ENCODE assay signal across 8 mouse cellular contexts in genomic region chr1:161249442-161249841, GRCm38 (mm10). TPM values are rescaled to one million over a fixed set of nuclear protein-coding genes. Genes with fewer than 3 reads are reported as not detected.
DNase-seq lines count a peak whose midpoint lies in the region; ATAC-seq and TF ChIP-seq lines count a peak whose summit lies in the region.

No protein-coding gene starts in this region.

- H3K27me3 ChIP-seq in hindbrain, embryonic 16.5 days (replicated peaks; ENCODE audit: control insufficient read depth, insufficient read depth, low read length), result no peaks in the 10 kb centered on the region
- H3K27me3 ChIP-seq in liver, embryonic 13.5 days, result no peaks in the 10 kb centered on the region
- H3K27me3 ChIP-seq in stomach, postnatal 0 days (ENCODE audit: control insufficient read depth, insufficient read depth, low read length), result no peaks in the 10 kb centered on the region

- H3K4me2 ChIP-seq in hindbrain, embryonic 16.5 days (ENCODE audit: low read length), result peak overlapping the region; percentile 93
- peak overlapping the region; percentile 96 for H3K4me2 ChIP-seq in liver, embryonic 13.5 days
- peak overlapping the region; percentile 98 for H3K4me2 ChIP-seq in stomach, postnatal 0 days (replicated peaks; ENCODE audit: low read depth)

- no peak for TF ChIP-seq EP300 in stomach, postnatal 0 days (optimal IDR thresholded peaks at IDR 0.05)

- H3K4me1 ChIP-seq in hindbrain, embryonic 16.5 days (ENCODE audit: control insufficient read depth, insufficient read depth, low read depth, low read length), result peaks cover 15% of the 10 kb centered on the region
- H3K4me1 ChIP-seq in liver, embryonic 13.5 days (replicated peaks), result peaks cover 80% of the 10 kb centered on the region
- peaks cover 3% of the 10 kb centered on the region for H3K4me1 ChIP-seq in stomach, postnatal 0 days (replicated peaks; ENCODE audit: control insufficient read depth, insufficient read depth)

- H3K36me3 ChIP-seq in hindbrain, embryonic 16.5 days (ENCODE audit: control insufficient read depth, insufficient read depth, low read length), result no peaks in the 10 kb centered on the region; the same call in 1 of the 2 replicates
- H3K36me3 ChIP-seq in liver, embryonic 13.5 days, result peaks cover 28% of the 10 kb centered on the region
- no peaks in the 10 kb centered on the region for H3K36me3 ChIP-seq in stomach, postnatal 0 days (ENCODE audit: control insufficient read depth, insufficient read depth, low read length)

- H3K27ac ChIP-seq in hindbrain, embryonic 16.5 days (ENCODE audit: low read depth, low read length), result no peak overlapping the region
- peak overlapping the region; percentile 92 for H3K27ac ChIP-seq in liver, embryonic 13.5 days
- no peak overlapping the region for H3K27ac ChIP-seq in stomach, postnatal 0 days (replicated peaks)

- TF ChIP-seq CTCF in brain, embryonic 14.5 days (IDR thresholded peaks at IDR 0.05; ENCODE audit: borderline replicate concordance, extremely low read depth, insufficient read depth, insufficient read length), result no peak
- no peak for TF ChIP-seq CTCF in stomach, postnatal 0 days (IDR thresholded peaks at IDR 0.05; ENCODE audit: low read depth)

- peak overlapping the region; percentile 68 for H3K4me3 ChIP-seq in hindbrain, embryonic 16.5 days (ENCODE audit: low read length)
- peak overlapping the region; percentile 97 for H3K4me3 ChIP-seq in liver, embryonic 13.5 days (replicated peaks)
- H3K4me3 ChIP-seq in stomach, postnatal 0 days (ENCODE audit: low read depth, low read length), result peak overlapping the region; percentile 92

- H3K9ac ChIP-seq in hindbrain, embryonic 16.5 days (ENCODE audit: low read depth, low read length), result peak overlapping the region; percentile 35; the same call in 1 of the 2 replicates
- peak overlapping the region; percentile 97 for H3K9ac ChIP-seq in liver, embryonic 13.5 days
- H3K9ac ChIP-seq in stomach, postnatal 0 days (ENCODE audit: low read length), result no peak overlapping the region; the same call in 1 of the 2 replicates

- ATAC-seq in hindbrain, embryonic 16.5 days, result no peak
- no peak for ATAC-seq in liver, embryonic 13.5 days (ENCODE audit: low read depth)
- no peak for ATAC-seq in stomach, postnatal 0 days (ENCODE audit: low FRiP score, low TSS enrichment)

- no peak for TF ChIP-seq POLR2A in brain, embryonic 14.5 days (IDR thresholded peaks at IDR 0.05; ENCODE audit: borderline replicate concordance, extremely low read depth, insufficient read depth, insufficient read length, poor library complexity, severe bottlenecking)

- no peaks in the 10 kb centered on the region for H3K9me3 ChIP-seq in hindbrain, embryonic 16.5 days (ENCODE audit: control insufficient read depth, low read length)
- no peaks in the 10 kb centered on the region for H3K9me3 ChIP-seq in liver, embryonic 13.5 days (replicated peaks)
- no peaks in the 10 kb centered on the region for H3K9me3 ChIP-seq in stomach, postnatal 0 days (ENCODE audit: control insufficient read depth, low read length)

- WGBS in hindbrain, embryonic 16.5 days, result 43% methylated on average over 6 of the region's 6 CpGs
- 6% methylated on average over 6 of the region's 6 CpGs for WGBS in liver, embryonic 13.5 days (ENCODE audit: insufficient replicate concordance)
- WGBS in stomach, postnatal 0 days, result 8% methylated on average over 6 of the region's 6 CpGs

- DNase-seq in cerebellum, adult 9-10 months, result peak; percentile 6
- DNase-seq in cerebellum, postnatal 10 days, result no peak
- DNase-seq in brain, embryonic 14.5 days (ENCODE audit: low read depth), result peak; percentile 24
- no peak for DNase-seq in liver, embryonic 13.5 days
- DNase-seq in stomach, postnatal 0 days (ENCODE audit: low spot score), result no peak
- no peak for DNase-seq in thymus, postnatal 25 days
- DNase-seq in left cerebral cortex, adult 8-10 months (ENCODE audit: low spot score in 2 of 2), result no peak

RNA-seq across cellular contexts. Expression of gene Prdx6, which starts 1.6 kb away (rescaled TPM):
- polyA plus RNA-seq in brain, embryonic 14.5 days (2012; rRNA removed), result 90.2 and 99.6 TPM in 2 replicates
- 182 and 208 TPM in 2 replicates for polyA plus RNA-seq in hindbrain, embryonic 16.5 days (2015; fragmentation: Nextera tagmentation; extraction: Ambion mirVana)
- 457 and 472 TPM in 2 replicates for polyA plus RNA-seq in liver, embryonic 13.5 days (2015; fragmentation: Nextera tagmentation; extraction: Ambion mirVana)
- polyA plus RNA-seq in stomach, postnatal 0 days (2015; fragmentation: Nextera tagmentation; extraction: Ambion mirVana), result 278 and 293 TPM in 2 replicates
- total RNA-seq in left cerebral cortex, adult 8-10 months (2022), result 100 to 1,000 TPM; 344 to 455 (median 377) TPM

Comparison
In these comparisons a context has a peak if more than half of its experiments do, and no peak if none do; other contexts are left out.
1. DNase-seq: peak in cerebellum, adult 9-10 months (single experiment) and brain, embryonic 14.5 days (single experiment); none in cerebellum, postnatal 10 days (0 of 2), liver, embryonic 13.5 days (single experiment), stomach, postnatal 0 days (single experiment), thymus, postnatal 25 days (single experiment) and left cerebral cortex, adult 8-10 months (0 of 2).
2. Peak in every context shown above with its lines, with median percentiles within 50 percentile points of each other: H3K4me2 ChIP-seq and H3K4me3 ChIP-seq.